In genomic region chr12:86771823-86772427, GRCm38 (mm10) we compare ENCODE assay signal across 8 mouse cellular contexts. TPM values are rescaled to one million over a fixed set of nuclear protein-coding genes. Genes with fewer than 3 reads are reported as not detected.
A peak's percentile ranks its signal among the peaks of the same experiment; 100 is the strongest.
DNase-seq lines count a peak whose midpoint lies in the region; ATAC-seq and TF ChIP-seq lines count a peak whose summit lies in the region.

No protein-coding gene starts in this region.

- no peaks in the 10 kb centered on the region for H3K9me3 ChIP-seq in G1E (replicated peaks)
- no peaks in the 10 kb centered on the region for H3K9me3 ChIP-seq in forebrain, embryonic 15.5 days
- no peaks in the 10 kb centered on the region for H3K9me3 ChIP-seq in hindbrain, embryonic 10.5 days
- H3K9me3 ChIP-seq in lung, embryonic 16.5 days (ENCODE audit: control insufficient read depth, low read length) = no peaks in the 10 kb centered on the region

- WGBS in forebrain, embryonic 15.5 days = 10% methylated on average over 12 of the region's 12 CpGs
- WGBS in hindbrain, embryonic 10.5 days = 13% methylated on average over 12 of the region's 12 CpGs
- WGBS in lung, embryonic 16.5 days = 9% methylated on average over 12 of the region's 12 CpGs

- H3K4me1 ChIP-seq in G1E (ENCODE audit: insufficient read depth, low read depth, low read length) = peaks cover 17% of the 10 kb centered on the region
- H3K4me1 ChIP-seq in forebrain, embryonic 15.5 days = peaks cover 22% of the 10 kb centered on the region
- H3K4me1 ChIP-seq in hindbrain, embryonic 10.5 days (replicated peaks) = peaks cover 42% of the 10 kb centered on the region
- peaks cover 28% of the 10 kb centered on the region for H3K4me1 ChIP-seq in lung, embryonic 16.5 days (replicated peaks; ENCODE audit: control insufficient read depth, insufficient read depth, low read length)

- TF ChIP-seq CTCF in G1E (IDR thresholded peaks at IDR 0.05; ENCODE audit: low read depth, low read length) = peak; percentile 86

- ATAC-seq in G1E (ENCODE audit: extremely low read depth, insufficient number of reproducible peaks, low FRiP score, poor library complexity, severe bottlenecking) = peak; percentile 69
- ATAC-seq in forebrain, embryonic 15.5 days (replicated peaks) = peak; percentile 82
- ATAC-seq in lung, embryonic 16.5 days (ENCODE audit: low read depth) = peak; percentile 67

- DNase-seq in G1E (ENCODE audit: low spot score) = peak; percentile 78
- peak; percentile 84 for DNase-seq in cerebellum, adult 11 months
- peak; percentile 91 for DNase-seq in hindbrain, embryonic 10.5 days (ENCODE audit: low spot score)
- DNase-seq in layer of hippocampus, adult 9-10 months (ENCODE audit: low spot score) = peak; percentile 89
- DNase-seq in ovary, postnatal 10 days (ENCODE audit: low spot score) = peak; percentile 82
- DNase-seq in thymus, postnatal 0 days (ENCODE audit: low spot score) = peak; percentile 96

- H3K27ac ChIP-seq in forebrain, embryonic 15.5 days (replicated peaks) = peak overlapping the region; percentile 75
- H3K27ac ChIP-seq in hindbrain, embryonic 10.5 days = peak overlapping the region; percentile 74
- no peak overlapping the region for H3K27ac ChIP-seq in lung, embryonic 16.5 days (ENCODE audit: low read length)

- no peak overlapping the region for H3K4me2 ChIP-seq in forebrain, embryonic 15.5 days (replicated peaks)
- no peak overlapping the region for H3K4me2 ChIP-seq in lung, embryonic 16.5 days (ENCODE audit: low read depth, low read length)

- no peaks in the 10 kb centered on the region for H3K36me3 ChIP-seq in G1E (replicated peaks)
- no peaks in the 10 kb centered on the region for H3K36me3 ChIP-seq in forebrain, embryonic 15.5 days
- no peaks in the 10 kb centered on the region for H3K36me3 ChIP-seq in hindbrain, embryonic 10.5 days
- H3K36me3 ChIP-seq in lung, embryonic 16.5 days (ENCODE audit: control insufficient read depth, insufficient read depth, low read length) = no peaks in the 10 kb centered on the region

- no peak overlapping the region for H3K9ac ChIP-seq in forebrain, embryonic 15.5 days (replicated peaks)
- no peak overlapping the region for H3K9ac ChIP-seq in lung, embryonic 16.5 days (ENCODE audit: low read length)

- H3K27me3 ChIP-seq in G1E (ENCODE audit: insufficient read depth, low read length) = peaks cover 23% of the 10 kb centered on the region
- no peaks in the 10 kb centered on the region for H3K27me3 ChIP-seq in forebrain, embryonic 15.5 days
- peaks cover 6% of the 10 kb centered on the region; the same call in 1 of the 2 replicates for H3K27me3 ChIP-seq in hindbrain, embryonic 10.5 days (ENCODE audit: insufficient read depth, poor library complexity, severe bottlenecking)
- H3K27me3 ChIP-seq in lung, embryonic 16.5 days (ENCODE audit: control insufficient read depth, insufficient read depth, low read depth, low read length) = no peaks in the 10 kb centered on the region

- H3K4me3 ChIP-seq in G1E (ENCODE audit: low read depth, low read length) = no peak overlapping the region
- no peak overlapping the region for H3K4me3 ChIP-seq in forebrain, embryonic 15.5 days
- H3K4me3 ChIP-seq in hindbrain, embryonic 10.5 days = no peak overlapping the region
- H3K4me3 ChIP-seq in lung, embryonic 16.5 days (ENCODE audit: low read length) = no peak overlapping the region

RNA-seq across cellular contexts. Expression of gene Lrrc74a, which starts 37.8 kb away (rescaled TPM):
- total RNA-seq in G1E (2014; fragmentation: Nextera tagmentation) (not detected in 2 replicates), G1E (2017) (0.05 TPM in 1 of 2 replicates, not detected in the other)
- not detected in 2 replicates for polyA plus RNA-seq in G1E (2012)
- polyA plus RNA-seq in forebrain, embryonic 15.5 days (2015; fragmentation: Nextera tagmentation; extraction: Ambion mirVana) = not detected in 2 replicates
- not detected in 2 replicates for polyA plus RNA-seq in hindbrain, embryonic 10.5 days (2016; fragmentation: Nextera tagmentation; extraction: Ambion mirVana)
- polyA plus RNA-seq in lung, embryonic 16.5 days (2015; fragmentation: Nextera tagmentation; extraction: Ambion mirVana) = not detected in 2 replicates
- 0.09 TPM in 1 of 2 replicates, not detected in the other for polyA plus RNA-seq in thymus, postnatal 0 days (2015; fragmentation: Nextera tagmentation; extraction: Ambion mirVana)

RNA-seq across cellular contexts. Expression of gene Angel1, which starts 45.7 kb away (rescaled TPM):
- total RNA-seq in G1E (2014; fragmentation: Nextera tagmentation) = 8.5 and 9.1 TPM in 2 replicates
- 1.8 and 2.9 TPM in 2 replicates for total RNA-seq in G1E (2017)
- polyA plus RNA-seq in G1E (2012) = 1.3 and 1.8 TPM in 2 replicates
- polyA plus RNA-seq in forebrain, embryonic 15.5 days (2015; fragmentation: Nextera tagmentation; extraction: Ambion mirVana) = 10.6 and 10.7 TPM in 2 replicates
- 14.7 and 14.8 TPM in 2 replicates for polyA plus RNA-seq in hindbrain, embryonic 10.5 days (2016; fragmentation: Nextera tagmentation; extraction: Ambion mirVana)
- 11.9 and 12.4 TPM in 2 replicates for polyA plus RNA-seq in lung, embryonic 16.5 days (2015; fragmentation: Nextera tagmentation; extraction: Ambion mirVana)
- polyA plus RNA-seq in thymus, postnatal 0 days (2015; fragmentation: Nextera tagmentation; extraction: Ambion mirVana) = 3.4 and 3.7 TPM in 2 replicates
